Mouse (Mus musculus) embryonic fibroblast, embryonic 13.5 days (primary cell): ENCODE data around the gene Kalrn.

Experiments
- CTCF ChIP-seq: IDR thresholded peaks from 2 replicates; pipeline ENCODE4 v1.5.1; 2011; ENCODE audit warnings: mild to moderate bottlenecking, control low read depth, low read length, moderate library complexity, borderline replicate concordance; ENCODE audit not compliant: insufficient read depth
- POLR2A ChIP-seq: IDR thresholded peaks from 2 replicates; pipeline ENCODE4 v1.6.1; 2011; ENCODE audit warnings: low read depth, mild to moderate bottlenecking, control low read depth, low read length, moderate library complexity

- no peak for TF ChIP-seq CTCF
- no peak for TF ChIP-seq POLR2A
Observed at GRCm38 (mm10) chr16:34592696-34593095, 19.4 kb upstream of the Kalrn start.
